Mouse (Mus musculus) thymus, postnatal 0 days (tissue): Measurements from ENCODE around the gene Ccdc88c. TPM values are rescaled to one million over a fixed set of nuclear protein-coding genes. Genes with fewer than 3 reads are reported as not detected.
"Not testable (repeated sequence)": the region's sequence is repeated elsewhere in the genome, so short reads cannot be mapped to it uniquely, and the experiment has no call there.

Experiments used
- DNase-seq: peaks from one replicate; pipeline ENCODE4 v3.0.0-alpha.2; 2015; ENCODE audit warnings: low spot score
- polyA plus RNA-seq: library from polyadenylated mRNA; unstranded; fragments of >200 nt; fragmentation: Nextera tagmentation; extraction: Ambion mirVana; gene quantifications from 2 replicates; pipeline ENCODE4 v1.2.1, GENCODE M21; 2015

The Ccdc88c gene
- polyA plus RNA-seq, 1 experiment from 2014 or later, result 24.5 TPM

DNA sequence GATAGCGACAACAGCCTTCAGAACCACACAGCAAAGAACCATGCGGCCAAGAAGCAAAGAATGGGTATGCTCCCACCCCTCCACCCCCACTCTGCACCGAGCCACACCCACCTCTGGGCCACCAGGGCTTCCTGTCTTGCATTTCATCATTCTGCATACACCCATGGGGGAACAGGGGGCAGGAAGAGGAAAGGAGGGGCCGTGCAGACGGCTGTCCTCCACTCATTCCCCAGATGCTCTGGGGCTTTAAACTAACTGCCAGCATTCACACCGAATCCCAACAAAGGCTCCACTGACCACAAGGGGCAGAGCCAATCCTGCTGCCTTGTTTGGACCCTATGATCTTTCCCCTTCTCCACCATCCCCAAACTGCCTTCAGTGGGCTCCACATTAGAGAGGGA, 10.9 kb downstream of the Ccdc88c start:
- DNase-seq, result peak; percentile 81

DNA sequence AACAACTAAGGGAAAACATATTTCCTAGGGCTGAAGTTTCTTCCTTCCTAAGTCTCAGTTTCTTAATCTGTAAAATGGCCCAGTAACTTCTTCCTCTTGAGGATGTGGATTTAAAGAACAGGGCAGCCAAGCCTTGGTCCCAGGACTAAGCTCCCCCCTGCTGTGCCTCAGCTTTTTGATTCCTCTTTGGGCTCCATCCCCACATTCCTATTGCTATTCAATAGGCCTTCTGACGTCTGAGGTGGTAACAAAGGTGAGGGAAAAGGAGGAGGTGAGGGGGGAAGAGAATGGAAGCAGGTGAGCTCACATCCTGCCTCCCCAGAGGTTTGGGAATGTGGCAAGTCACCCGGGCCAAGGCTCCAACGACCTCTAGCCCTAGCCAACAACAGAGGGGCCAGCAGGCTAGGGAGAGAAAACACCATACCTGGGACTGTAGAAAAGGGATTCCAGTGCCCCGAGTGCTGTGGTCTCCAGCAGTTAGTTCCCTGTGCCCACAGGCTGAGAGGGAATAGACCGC, 12.4 kb downstream of the Ccdc88c start:
- no peak for DNase-seq

- DNase-seq, result peak; percentile 87
Measured at GRCm38 (mm10) chr12:101015926-101016325, 12.9 kb downstream of the Ccdc88c start.

GRCm38 (mm10) chr12:101015165-101015560, 13.7 kb downstream of the Ccdc88c start:
- DNase-seq, result no peak

DNA sequence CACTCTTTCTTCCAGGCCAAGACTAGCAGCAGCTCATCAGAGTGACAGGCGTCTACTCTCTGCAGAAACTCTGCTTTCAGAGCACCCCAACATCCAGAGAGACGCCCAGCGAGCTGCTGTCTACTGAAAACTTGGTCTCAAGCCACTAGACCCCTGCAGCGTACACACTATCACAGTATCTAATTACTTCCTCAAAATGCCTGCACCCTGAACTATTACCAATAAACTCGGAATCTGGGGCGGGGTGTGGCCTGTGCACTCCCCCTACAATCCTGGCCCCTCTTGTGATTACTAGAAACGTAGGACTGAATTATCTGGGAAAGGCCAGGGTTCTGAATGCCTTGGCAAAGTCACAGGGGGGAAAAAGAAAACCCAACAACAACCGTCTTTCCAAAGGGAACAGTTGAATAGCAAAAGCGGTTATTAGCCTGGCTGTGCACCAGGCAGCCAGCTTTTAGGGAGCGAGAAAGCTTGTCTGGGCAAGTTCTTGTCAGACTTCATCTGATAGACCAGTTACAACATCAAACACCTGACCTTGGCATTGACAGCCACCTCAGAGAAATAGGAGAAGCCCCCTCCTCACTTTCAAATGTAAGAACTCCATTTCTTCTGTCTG, 14.2 kb downstream of the Ccdc88c start:
- DNase-seq, result no peak

DNA sequence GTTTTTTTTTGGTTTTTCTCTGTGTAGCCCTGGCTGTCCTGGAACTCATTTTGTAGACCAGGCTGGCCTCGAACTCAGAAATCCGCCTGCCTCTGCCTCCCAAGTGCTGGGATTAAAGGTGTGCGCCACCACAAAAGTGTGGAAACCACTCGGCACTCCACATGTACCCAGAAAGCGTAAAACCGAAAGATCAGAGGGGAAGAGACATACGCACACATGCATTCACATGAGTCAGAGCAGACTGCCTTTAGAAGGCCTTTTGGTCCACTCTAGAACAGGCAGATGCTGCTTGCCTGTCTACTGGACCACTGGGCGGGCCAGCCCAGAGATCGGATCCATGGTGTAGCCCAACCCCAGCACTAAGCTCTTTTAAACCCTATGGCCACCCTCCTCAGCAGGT, 15.2 kb downstream of the Ccdc88c start:
- DNase-seq, result not testable (repeated sequence)

DNA sequence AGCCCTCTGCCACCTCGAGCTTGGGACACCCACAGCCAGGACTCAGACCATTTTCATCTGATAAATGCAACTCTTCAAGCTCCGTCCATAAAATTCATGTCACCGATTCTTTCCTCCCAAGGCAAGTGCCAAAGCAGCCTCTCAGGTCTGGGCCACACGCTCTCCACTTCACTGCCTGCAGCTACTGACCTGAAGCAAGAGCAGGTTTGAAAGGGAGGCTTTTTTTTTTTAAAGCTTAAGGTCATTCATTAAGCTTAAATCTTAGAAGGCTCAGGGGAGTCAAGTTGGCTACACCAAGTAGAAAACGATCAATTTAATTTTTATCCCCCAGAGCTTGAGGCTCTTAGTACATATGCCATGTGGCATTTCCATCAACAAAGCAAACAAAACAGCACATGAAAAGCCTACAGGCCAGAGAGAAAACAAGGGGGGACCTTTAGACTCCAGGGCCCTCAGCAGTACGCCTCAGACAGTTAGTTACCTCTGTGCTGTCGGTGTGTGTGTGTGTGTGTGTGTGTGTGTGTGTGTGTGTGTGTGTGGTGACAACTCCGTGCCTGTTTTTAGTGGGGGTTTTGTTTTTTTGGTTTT, 15.7 kb downstream of the Ccdc88c start:
- DNase-seq, result no peak

DNA sequence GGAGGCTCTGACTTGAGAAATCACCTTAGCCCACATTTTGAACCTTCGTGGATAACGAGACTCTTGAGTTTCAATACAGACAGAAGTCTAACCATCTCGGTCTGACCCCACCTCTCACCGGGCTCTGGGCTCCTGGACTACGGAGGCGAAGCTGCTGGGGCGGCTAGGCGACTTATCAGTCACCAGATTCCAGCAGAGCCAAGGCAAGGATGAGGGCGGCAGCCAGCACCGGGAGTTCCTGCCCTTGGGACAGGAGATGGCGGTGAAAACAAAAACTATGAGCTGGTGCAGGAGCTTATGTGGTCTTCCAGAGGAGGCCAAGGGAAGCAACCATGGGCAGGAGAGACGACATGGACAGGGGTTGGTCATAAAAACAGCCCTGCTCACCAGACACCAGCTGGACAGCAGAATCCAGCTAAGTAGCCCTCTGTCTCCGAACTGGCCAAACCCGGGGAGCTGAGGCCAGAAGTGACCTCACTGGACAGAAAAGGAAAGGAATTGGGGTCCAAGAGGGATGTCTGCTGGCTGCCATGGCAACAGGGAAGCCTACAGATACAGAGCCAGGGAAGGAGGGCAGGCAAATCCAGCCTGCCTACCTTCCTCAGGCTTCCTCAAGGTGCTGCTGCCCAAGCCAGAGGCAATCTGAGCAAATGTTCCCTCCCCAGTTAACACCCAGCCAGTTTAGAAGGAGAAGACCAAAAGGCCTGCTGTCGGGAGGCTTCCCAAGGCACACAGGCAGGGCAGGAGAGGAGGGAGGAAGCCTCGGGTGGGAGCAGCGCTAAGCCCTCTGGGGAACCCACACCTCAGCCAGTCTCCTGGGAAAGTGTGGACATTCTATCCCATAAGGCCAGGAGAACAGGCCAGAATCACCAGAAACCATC, 16.4 kb downstream of the Ccdc88c start:
- no peak for DNase-seq

- DNase-seq, result no peak
Measured at GRCm38 (mm10) chr12:101011017-101011416, 17.8 kb downstream of the Ccdc88c start.

DNA sequence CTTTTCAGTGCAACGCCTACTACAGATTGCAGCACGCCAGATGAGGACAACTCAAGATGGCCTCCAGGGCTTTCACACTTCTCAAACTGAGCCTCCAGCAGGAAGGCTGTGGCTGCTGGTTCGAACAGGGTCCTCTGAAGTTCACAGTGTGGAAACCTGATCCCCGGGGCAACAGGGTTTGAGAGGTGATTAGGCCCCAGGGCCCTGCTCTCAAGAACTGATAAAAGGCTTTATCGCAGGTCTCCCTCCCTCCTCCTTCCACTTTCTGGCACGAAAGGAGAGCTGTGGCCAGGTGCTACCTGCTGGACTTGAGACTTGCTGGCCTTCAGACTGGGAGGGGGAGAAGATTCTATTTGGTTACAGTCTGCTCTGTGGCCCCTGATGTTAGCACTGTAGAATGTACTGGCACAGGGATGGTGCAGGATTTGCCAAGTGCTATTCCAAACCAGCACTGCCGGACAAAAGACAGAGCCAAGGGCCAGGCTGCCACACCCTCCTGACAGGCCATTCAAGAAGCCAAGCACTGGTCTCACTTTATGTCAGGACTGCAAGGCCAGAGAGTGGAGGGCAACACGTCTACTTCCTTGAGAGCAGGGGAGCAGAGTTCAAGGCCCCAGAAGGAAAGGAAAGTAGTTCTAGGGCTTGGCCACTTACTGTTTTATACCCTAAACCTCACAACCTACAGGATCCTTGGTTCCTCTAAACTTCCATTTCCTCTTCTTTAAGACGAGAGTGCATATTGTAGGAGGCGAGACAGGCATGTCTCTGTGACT, 18.5 kb downstream of the Ccdc88c start:
- DNase-seq, result no peak

GRCm38 (mm10) chr12:101009225-101009624, 19.6 kb downstream of the Ccdc88c start:
- DNase-seq, result no peak

DNA sequence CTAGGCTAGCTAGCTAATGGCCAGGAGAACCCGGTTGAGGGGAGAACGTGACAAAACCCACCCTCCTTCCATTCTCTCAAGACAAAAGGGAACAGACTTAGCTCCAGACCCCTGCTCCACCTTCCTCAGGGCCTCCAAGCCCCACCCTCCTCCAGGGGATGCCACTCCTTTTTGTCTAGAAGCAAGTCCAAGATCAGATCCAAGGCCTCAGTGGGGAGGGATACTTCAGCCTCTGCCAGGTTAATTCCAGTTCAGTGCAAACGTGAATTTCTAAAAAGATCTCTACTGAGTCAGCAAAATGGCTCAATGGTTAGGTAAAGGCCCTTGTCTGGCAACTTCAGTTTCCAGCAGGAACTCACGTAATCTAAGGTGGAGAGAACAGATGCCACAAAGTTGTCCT, 20.2 kb downstream of the Ccdc88c start:
- DNase-seq, result no peak

GRCm38 (mm10) chr12:101007968-101008481, 20.8 kb downstream of the Ccdc88c start:
- DNase-seq, result peak; percentile 44

DNA sequence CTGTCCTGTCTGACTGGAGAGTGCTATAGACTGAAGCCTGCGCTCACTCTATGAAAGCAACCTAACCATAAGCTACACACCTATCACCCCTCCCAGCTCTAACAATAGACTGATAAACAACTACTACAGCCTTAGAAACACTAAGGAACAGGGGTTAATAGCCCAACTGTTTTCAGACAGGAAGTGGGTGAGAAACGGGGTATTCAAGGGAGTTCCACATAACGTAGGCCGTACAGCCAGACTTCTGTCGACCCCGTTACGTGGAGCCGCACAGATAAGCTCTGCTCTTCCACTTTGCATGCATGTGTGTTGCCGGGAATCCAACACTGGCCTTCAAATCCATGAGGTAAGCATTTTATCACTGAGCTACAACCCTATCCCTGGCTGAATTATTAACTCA, 21.4 kb downstream of the Ccdc88c start:
- DNase-seq, result peak; percentile 58

- no peak for DNase-seq
Measured at GRCm38 (mm10) chr12:101005665-101006420, 23.0 kb downstream of the Ccdc88c start.

GRCm38 (mm10) chr12:101004982-101005381, 23.9 kb downstream of the Ccdc88c start:
- DNase-seq, result no peak

GRCm38 (mm10) chr12:101002801-101003513, 25.9 kb downstream of the Ccdc88c start:
- DNase-seq, result no peak

DNA sequence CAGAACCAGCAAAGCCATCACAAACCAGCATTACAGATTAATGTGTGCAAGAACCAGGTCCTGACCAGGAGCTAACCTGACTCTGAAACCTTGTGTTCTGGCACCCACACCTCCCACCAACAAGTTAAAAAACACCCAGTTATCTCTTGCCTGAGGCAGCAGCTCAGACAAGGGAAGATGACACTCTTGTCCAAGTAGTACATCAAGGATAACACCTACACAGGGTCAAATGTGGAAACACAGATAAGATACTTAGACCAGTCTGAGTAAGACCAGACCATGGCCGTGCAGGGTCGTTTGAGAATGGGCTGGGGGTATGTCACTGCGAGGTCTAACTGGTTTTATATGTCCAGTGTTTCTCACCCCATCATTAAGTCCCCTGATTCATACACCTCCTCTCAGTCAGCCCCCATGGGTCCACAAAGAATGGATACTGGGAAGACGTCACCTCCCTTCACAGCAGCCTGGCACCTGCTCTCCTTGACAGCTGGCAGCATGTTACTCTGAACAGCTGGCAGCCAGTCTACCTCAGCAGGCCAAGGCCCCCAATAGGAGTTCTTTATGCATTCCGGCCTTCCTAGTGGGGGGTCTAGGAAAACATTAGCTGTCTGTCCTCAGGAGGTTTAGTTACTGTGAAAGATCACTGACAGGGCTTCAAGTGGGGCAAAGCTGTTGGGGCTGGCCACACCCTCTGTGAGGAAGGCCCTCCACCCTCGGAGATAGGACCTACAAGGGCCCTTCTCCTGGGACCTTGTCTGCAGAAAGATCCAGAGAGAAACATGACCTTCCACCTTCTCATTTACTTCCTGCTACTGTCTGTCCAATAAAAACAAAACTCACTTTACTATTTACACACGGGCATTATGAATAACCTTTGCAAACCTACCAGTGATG, 29.5 kb downstream of the Ccdc88c start:
- DNase-seq, result no peak

DNA sequence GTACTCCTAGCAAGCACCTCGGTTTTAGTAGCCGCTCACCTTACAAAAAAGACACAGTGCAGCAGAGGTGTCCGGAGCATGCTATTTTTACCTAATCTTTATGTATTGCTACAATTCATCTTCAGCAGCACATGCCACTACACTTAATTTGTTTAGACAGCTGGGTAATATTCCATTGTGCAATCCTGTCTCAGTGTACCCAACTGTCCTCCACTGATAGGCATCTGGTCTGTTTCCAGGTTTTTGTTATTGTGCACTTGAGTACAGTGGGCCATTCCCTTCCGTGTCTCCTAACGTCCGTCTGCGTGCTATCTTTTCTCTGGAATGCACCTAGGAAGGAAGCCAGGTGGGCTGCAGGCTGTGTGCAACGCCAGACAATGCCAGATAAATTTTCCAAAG, 30.3 kb downstream of the Ccdc88c start:
- no peak for DNase-seq
